Mouse (Mus musculus): Measurements from ENCODE around the gene Gm17268. TPM values are rescaled to one million over a fixed set of nuclear protein-coding genes. Genes with fewer than 3 reads are reported as not detected.

The Gm17268 gene
- polyA plus RNA-seq (2014; fragmentation: Nextera tagmentation; extraction: Ambion mirVana), result not detected in 2 replicates

DNA sequence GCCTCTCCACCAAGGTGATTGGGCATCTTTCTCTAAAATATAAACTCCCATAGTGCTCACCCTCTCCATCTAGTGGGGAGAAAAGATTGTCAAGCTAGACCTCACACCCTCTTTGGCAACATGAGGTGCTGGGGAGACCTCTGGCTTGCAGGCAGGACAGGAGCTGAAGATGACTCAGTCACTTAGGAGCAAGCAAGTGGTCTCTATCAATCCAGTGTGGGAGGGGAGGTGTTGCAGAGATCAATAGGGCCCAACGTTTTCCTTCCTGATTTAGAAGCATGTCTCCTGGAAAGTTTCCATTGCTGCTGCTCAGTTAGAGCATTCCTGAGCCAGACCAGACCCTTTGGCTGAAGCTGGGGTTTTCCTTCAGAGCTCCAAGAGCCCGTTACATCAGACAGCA is at the start of gene Gm17268:
TSS of gene Gm17268 (minus strand) at position 28 of the 400 bp plus-strand sequence.
- WGBS, result 43% methylated on average over 2 of the region's 2 CpGs
- no peak within 1 kb of the TSS for H3K4me2 ChIP-seq
- H3K4me3 ChIP-seq (ENCODE audit: low read depth, low read length), result no peak within 1 kb of the TSS
- H3K27ac ChIP-seq (ENCODE audit: low read depth, low read length), result no peak within 1 kb of the TSS
- no peaks in the 10 kb centered on the region for H3K27me3 ChIP-seq (replicated peaks; ENCODE audit: control insufficient read depth, insufficient read depth, low read length)
- ATAC-seq (replicated peaks; ENCODE audit: low FRiP score) (no peak), DNase-seq (ENCODE audit: low spot score) (no peak)
- no peaks in the 10 kb centered on the region for H3K36me3 ChIP-seq (ENCODE audit: control insufficient read depth, insufficient read depth, low read length)
- no peaks in the 10 kb centered on the region for H3K9me3 ChIP-seq (ENCODE audit: control insufficient read depth, low read length)
- H3K4me1 ChIP-seq (replicated peaks; ENCODE audit: control insufficient read depth, insufficient read depth, low read length), result no peaks in the 10 kb centered on the region
- no peak within 1 kb of the TSS for H3K9ac ChIP-seq (ENCODE audit: low read depth, low read length)

DNA sequence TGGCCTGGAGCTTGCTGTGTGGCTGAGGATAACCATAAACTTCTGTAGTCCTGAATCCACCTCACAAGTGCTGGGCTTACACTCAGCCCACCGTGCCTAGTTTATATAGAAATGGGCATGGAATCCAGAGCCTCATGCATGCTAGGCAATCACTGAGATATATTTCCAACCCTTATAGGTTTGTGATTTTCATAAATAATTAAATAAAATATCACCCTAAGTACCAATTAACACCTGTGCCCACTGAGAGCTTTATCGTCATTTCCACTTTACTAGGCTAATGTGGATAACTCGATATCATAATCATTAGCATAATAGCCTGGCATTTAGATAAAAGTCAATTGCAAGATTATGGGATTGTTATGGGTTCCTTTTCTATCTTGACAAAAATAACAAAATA is 46.0 kb upstream of the Gm17268 start:
- 91% methylated on average over 3 of the region's 3 CpGs for WGBS
- DNase-seq (ENCODE audit: low spot score) (no peak), ATAC-seq (replicated peaks; ENCODE audit: low FRiP score) (no peak)
- Histone ChIP-seq H3K4me2 (no peak overlapping the region), H3K4me1 (replicated peaks; ENCODE audit: control insufficient read depth, insufficient read depth, low read length) (no peaks in the 10 kb centered on the region), H3K9ac (ENCODE audit: low read depth, low read length) (no peak overlapping the region), H3K4me3 (ENCODE audit: low read depth, low read length) (no peak overlapping the region), H3K27me3 (replicated peaks; ENCODE audit: control insufficient read depth, insufficient read depth, low read length) (no peaks in the 10 kb centered on the region), H3K27ac (ENCODE audit: low read depth, low read length) (no peak overlapping the region), H3K9me3 (ENCODE audit: control insufficient read depth, low read length) (no peaks in the 10 kb centered on the region), H3K36me3 (ENCODE audit: control insufficient read depth, insufficient read depth, low read length) (no peaks in the 10 kb centered on the region)

DNA sequence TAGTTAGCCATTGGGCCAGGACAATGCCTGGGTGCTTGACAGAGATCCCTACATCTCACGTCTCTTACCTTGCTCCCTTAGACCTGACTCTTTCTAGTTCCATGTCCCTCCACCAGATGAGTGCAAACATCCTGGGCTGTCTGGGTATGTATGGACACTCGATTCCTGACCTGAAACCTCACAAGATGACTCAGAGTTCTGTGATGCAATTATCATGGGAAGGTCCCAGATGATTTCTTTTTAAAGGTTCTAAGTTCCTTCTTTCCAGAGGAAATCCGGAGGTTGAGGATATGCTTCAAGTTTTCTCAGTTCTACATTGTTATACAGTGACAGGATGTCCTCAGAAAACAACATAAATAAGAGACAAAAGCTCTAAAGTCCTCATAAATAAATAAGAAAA is 42.5 kb upstream of the Gm17268 start:
- WGBS, result 62% methylated on average over 3 of the region's 3 CpGs

DNA sequence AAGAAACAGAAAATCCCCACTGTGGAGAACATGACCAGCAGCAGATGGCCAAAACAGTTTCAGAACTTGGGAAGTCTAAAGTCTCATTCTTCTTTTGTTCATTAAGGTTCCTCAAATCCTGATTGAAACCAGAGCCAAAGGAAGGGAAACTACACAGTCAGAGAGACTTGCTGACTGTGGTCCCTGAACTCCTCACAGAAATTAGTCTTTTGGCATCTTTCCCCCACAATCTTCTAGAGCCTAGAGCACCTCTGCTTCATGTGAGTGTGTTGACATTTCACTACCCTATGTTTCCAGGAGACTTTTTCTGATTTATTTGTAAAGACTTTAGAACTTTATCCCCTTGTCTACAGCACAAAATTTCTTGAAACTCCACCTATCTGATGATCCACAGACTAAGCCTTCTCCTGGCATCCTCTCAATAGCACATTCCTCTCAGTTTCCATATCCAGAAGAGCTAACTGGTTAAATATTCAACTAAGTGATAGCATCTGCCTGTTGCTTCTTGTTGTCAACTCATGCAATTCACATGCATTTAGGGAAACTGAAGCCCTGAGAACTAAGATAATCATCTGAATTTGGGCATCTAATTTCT is 39.9 kb upstream of the Gm17268 start:
- H3K9me3 ChIP-seq (ENCODE audit: control insufficient read depth, low read length), result no peaks in the 10 kb centered on the region
- H3K4me3 ChIP-seq (ENCODE audit: low read depth, low read length), result no peak overlapping the region
- ATAC-seq (replicated peaks; ENCODE audit: low FRiP score) (no peak), DNase-seq (ENCODE audit: low spot score) (no peak)
- no peaks in the 10 kb centered on the region for H3K27me3 ChIP-seq (replicated peaks; ENCODE audit: control insufficient read depth, insufficient read depth, low read length)
- H3K9ac ChIP-seq (ENCODE audit: low read depth, low read length), result no peak overlapping the region
- no peak overlapping the region for H3K4me2 ChIP-seq
- H3K4me1 ChIP-seq (replicated peaks; ENCODE audit: control insufficient read depth, insufficient read depth, low read length), result no peaks in the 10 kb centered on the region
- no peak overlapping the region for H3K27ac ChIP-seq (ENCODE audit: low read depth, low read length)
- no peaks in the 10 kb centered on the region for H3K36me3 ChIP-seq (ENCODE audit: control insufficient read depth, insufficient read depth, low read length)

More for the DNA sequence above, 42.5 kb upstream of the Gm17268 start:
- no peak overlapping the region for H3K27ac ChIP-seq (ENCODE audit: low read depth, low read length)
- no peaks in the 10 kb centered on the region for H3K36me3 ChIP-seq (ENCODE audit: control insufficient read depth, insufficient read depth, low read length)
- ATAC-seq (replicated peaks; ENCODE audit: low FRiP score), result no peak
- H3K4me2 ChIP-seq, result no peak overlapping the region
- no peaks in the 10 kb centered on the region for H3K4me1 ChIP-seq (replicated peaks; ENCODE audit: control insufficient read depth, insufficient read depth, low read length)
- H3K9me3 ChIP-seq (ENCODE audit: control insufficient read depth, low read length), result no peaks in the 10 kb centered on the region
- no peak overlapping the region for H3K4me3 ChIP-seq (ENCODE audit: low read depth, low read length)
- H3K27me3 ChIP-seq (replicated peaks; ENCODE audit: control insufficient read depth, insufficient read depth, low read length), result no peaks in the 10 kb centered on the region
- DNase-seq (ENCODE audit: low spot score), result no peak
- no peak overlapping the region for H3K9ac ChIP-seq (ENCODE audit: low read depth, low read length)

DNA sequence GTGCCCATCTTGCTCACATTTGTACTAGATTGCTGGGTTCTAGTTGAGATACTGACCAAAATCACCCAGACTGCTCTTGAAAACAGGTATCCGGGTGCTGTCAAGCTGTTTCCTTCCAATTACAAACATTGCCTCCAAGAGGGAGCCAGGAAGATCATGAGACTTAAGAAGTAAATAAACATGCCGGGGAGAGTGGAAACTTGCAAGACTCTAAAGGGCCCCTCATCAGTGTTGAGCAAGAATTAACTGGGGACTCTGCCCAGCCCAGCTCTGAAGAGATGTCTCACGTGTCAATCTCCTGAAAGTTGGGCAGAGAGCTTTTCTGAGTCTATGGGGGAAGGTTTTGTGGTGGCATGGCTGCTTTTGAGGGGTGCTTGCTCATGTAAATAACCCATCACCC is 38.7 kb upstream of the Gm17268 start:
- H3K4me2 ChIP-seq, result no peak overlapping the region
- H3K27ac ChIP-seq (ENCODE audit: low read depth, low read length), result no peak overlapping the region
- H3K4me3 ChIP-seq (ENCODE audit: low read depth, low read length), result no peak overlapping the region
- H3K9ac ChIP-seq (ENCODE audit: low read depth, low read length), result no peak overlapping the region
- no peaks in the 10 kb centered on the region for H3K36me3 ChIP-seq (ENCODE audit: control insufficient read depth, insufficient read depth, low read length)
- H3K27me3 ChIP-seq (replicated peaks; ENCODE audit: control insufficient read depth, insufficient read depth, low read length), result no peaks in the 10 kb centered on the region
- no peaks in the 10 kb centered on the region for H3K4me1 ChIP-seq (replicated peaks; ENCODE audit: control insufficient read depth, insufficient read depth, low read length)
- no peak for ATAC-seq (replicated peaks; ENCODE audit: low FRiP score)
- DNase-seq (ENCODE audit: low spot score), result no peak
- WGBS, result 61% methylated on average over 3 of the region's 3 CpGs
- no peaks in the 10 kb centered on the region for H3K9me3 ChIP-seq (ENCODE audit: control insufficient read depth, low read length)

DNA sequence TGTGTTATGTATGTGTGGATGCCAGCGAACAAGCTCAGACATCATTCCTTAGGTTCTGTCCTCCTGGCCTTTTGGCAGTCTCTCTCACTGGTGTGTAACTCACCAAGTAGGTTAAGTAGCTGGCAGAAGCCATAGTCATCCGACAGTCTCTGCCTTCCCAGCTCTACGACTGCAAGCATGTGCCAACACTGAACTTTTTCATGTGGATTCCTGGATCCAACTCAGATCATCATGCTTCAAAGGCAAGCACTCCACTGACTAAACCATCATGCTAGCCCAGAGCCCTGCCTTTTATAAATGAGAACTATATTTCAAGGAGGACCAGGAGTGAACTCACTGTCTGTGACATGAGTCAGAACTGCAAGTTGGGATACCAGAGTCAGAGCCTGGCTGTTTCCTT is 35.3 kb upstream of the Gm17268 start:
- Histone ChIP-seq H3K27me3 (replicated peaks; ENCODE audit: control insufficient read depth, insufficient read depth, low read length) (no peaks in the 10 kb centered on the region), H3K36me3 (ENCODE audit: control insufficient read depth, insufficient read depth, low read length) (no peaks in the 10 kb centered on the region), H3K4me3 (ENCODE audit: low read depth, low read length) (no peak overlapping the region), H3K9me3 (ENCODE audit: control insufficient read depth, low read length) (no peaks in the 10 kb centered on the region), H3K9ac (ENCODE audit: low read depth, low read length) (no peak overlapping the region), H3K27ac (ENCODE audit: low read depth, low read length) (no peak overlapping the region), H3K4me1 (replicated peaks; ENCODE audit: control insufficient read depth, insufficient read depth, low read length) (no peaks in the 10 kb centered on the region), H3K4me2 (no peak overlapping the region)
- 85% methylated on average over 3 of the region's 3 CpGs for WGBS
- ATAC-seq (replicated peaks; ENCODE audit: low FRiP score) (no peak), DNase-seq (ENCODE audit: low spot score) (no peak)

DNA sequence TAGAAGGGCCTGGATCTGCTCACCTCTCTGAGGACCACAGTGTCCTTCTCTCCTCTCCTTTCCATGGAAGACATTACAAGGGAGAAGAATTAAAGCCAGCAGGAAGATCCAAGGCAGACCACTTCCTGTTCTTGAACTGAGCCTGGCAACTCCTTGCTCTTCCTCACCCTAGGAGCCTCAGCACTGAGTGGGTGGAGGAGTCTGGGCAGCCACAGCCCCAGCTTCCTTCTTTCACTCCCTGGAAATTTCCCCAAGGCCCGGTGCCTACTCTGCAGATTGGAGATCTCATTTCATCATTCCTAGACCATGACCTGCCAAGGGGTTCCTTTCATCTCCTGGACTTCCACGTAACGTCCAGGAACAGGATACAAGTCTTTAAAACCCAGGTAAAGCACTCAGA is 34.6 kb upstream of the Gm17268 start:
- H3K9me3 ChIP-seq (ENCODE audit: control insufficient read depth, low read length), result no peaks in the 10 kb centered on the region
- H3K27ac ChIP-seq (ENCODE audit: low read depth, low read length), result no peak overlapping the region
- no peaks in the 10 kb centered on the region for H3K27me3 ChIP-seq (replicated peaks; ENCODE audit: control insufficient read depth, insufficient read depth, low read length)
- H3K4me2 ChIP-seq, result no peak overlapping the region
- H3K4me3 ChIP-seq (ENCODE audit: low read depth, low read length), result no peak overlapping the region
- no peaks in the 10 kb centered on the region for H3K4me1 ChIP-seq (replicated peaks; ENCODE audit: control insufficient read depth, insufficient read depth, low read length)
- H3K36me3 ChIP-seq (ENCODE audit: control insufficient read depth, insufficient read depth, low read length), result no peaks in the 10 kb centered on the region
- DNase-seq (ENCODE audit: low spot score), result no peak
- no peak for ATAC-seq (replicated peaks; ENCODE audit: low FRiP score)
- WGBS, result 60% methylated on average over 3 of the region's 3 CpGs
- H3K9ac ChIP-seq (ENCODE audit: low read depth, low read length), result no peak overlapping the region

DNA sequence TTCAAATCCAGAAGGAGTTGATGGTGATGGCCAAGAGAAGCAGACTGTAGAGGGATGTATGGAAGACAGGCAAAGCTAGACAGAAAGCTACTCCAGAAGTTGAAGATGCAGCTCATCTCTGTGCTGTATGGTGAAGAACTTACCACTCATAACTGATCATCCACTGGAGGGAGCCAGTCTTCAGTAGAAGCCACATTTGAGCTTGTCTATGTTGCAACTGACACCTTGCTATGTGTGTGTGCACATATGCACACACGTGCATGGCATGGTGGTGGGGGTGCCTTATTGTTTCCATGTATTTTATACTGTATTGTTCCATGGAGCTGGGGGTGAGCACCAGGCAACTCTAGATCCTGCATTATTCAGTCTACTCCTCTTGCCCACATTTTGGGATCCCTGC is 34.0 kb upstream of the Gm17268 start:
- DNase-seq (ENCODE audit: low spot score) (no peak), ATAC-seq (replicated peaks; ENCODE audit: low FRiP score) (no peak)
- Histone ChIP-seq H3K27me3 (replicated peaks; ENCODE audit: control insufficient read depth, insufficient read depth, low read length) (no peaks in the 10 kb centered on the region), H3K9me3 (ENCODE audit: control insufficient read depth, low read length) (no peaks in the 10 kb centered on the region), H3K4me3 (ENCODE audit: low read depth, low read length) (no peak overlapping the region), H3K4me1 (replicated peaks; ENCODE audit: control insufficient read depth, insufficient read depth, low read length) (no peaks in the 10 kb centered on the region), H3K27ac (ENCODE audit: low read depth, low read length) (no peak overlapping the region), H3K9ac (ENCODE audit: low read depth, low read length) (no peak overlapping the region), H3K4me2 (no peak overlapping the region), H3K36me3 (ENCODE audit: control insufficient read depth, insufficient read depth, low read length) (no peaks in the 10 kb centered on the region)
- WGBS, result 50% methylated on average over 1 of the region's 1 CpGs

DNA sequence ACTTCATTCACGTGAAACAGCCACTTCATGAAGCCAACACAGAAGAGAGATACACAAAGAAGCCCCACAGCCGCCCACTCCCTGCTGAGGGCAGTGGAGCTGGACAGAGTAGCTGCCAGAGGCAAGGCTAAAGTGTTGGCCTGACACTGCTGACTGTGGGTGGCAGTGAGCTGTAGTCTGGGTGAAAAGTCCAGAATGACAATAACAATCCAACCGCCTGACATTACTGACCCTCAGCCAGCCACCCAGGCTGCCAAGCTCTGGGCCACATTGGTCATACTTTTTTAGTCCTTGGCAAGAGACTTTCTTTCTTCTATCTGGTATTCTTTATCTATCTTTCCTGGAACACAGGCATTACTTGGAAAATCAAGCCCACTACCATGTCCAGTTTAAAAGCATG is 32.7 kb upstream of the Gm17268 start:
- no peak overlapping the region for H3K27ac ChIP-seq (ENCODE audit: low read depth, low read length)
- no peaks in the 10 kb centered on the region for H3K27me3 ChIP-seq (replicated peaks; ENCODE audit: control insufficient read depth, insufficient read depth, low read length)
- H3K4me3 ChIP-seq (ENCODE audit: low read depth, low read length), result no peak overlapping the region
- ATAC-seq (replicated peaks; ENCODE audit: low FRiP score) (no peak), DNase-seq (ENCODE audit: low spot score) (no peak)
- H3K4me1 ChIP-seq (replicated peaks; ENCODE audit: control insufficient read depth, insufficient read depth, low read length), result no peaks in the 10 kb centered on the region
- no peaks in the 10 kb centered on the region for H3K9me3 ChIP-seq (ENCODE audit: control insufficient read depth, low read length)
- H3K36me3 ChIP-seq (ENCODE audit: control insufficient read depth, insufficient read depth, low read length), result no peaks in the 10 kb centered on the region
- no peak overlapping the region for H3K4me2 ChIP-seq
- no peak overlapping the region for H3K9ac ChIP-seq (ENCODE audit: low read depth, low read length)
- WGBS, result 72% methylated on average over 3 of the region's 3 CpGs

All from liver, embryonic 11.5 days (tissue).